Mouse (Mus musculus): ENCODE data around the gene Rassf7.
A peak's percentile ranks its signal among the peaks of the same experiment; 100 is the strongest.

Gene Rassf7

GRCm38 (mm10) chr7:141198121-141198520 lies 17.5 kb upstream of the Rassf7 start:
- DNase-seq: no peak

GRCm38 (mm10) chr7:141204546-141204945 lies 11.1 kb upstream of the Rassf7 start:
- no peak for DNase-seq

GRCm38 (mm10) chr7:141205504-141205903 lies 10.2 kb upstream of the Rassf7 start:
- no peak for DNase-seq

DNA sequence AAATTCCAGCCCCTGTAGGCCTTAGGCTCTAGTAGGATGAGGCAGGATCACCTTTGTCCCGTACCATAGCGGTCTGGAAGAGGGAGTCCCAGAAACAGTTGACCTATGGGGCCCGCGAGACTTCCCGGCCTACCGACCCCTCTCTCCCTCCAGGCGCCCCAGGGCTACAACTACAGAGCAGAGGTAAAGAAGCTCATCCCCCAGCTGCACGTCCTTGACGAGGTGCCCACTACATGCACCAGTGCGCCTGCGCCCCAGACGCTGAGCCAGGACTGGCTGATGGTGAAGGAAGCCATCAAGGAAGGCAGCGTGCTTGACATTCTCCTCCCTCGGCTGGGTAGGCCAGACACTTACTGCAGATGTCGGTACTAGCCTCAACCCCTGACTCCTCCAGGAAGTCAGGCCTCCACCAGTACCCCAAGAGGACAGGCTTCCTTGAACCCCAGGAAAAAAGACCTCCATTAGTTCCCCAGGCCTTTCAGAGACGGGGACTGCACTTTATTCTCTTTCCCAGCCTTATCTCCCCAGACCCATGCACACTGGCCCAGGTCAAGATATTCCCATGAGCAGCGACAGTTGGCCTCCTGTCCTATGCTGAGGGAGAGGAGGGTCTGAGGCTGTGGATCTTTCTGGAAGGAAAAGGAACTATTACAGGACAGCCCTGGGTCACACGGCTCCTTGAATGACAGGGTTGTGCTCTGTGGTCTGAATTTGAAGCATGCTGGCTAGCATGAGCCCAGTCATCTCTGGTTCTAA lies 9.3 kb upstream of the Rassf7 start:
- DNase-seq: no peak

- no peak for DNase-seq
Observed at GRCm38 (mm10) chr7:141209526-141209925, 6.1 kb upstream of the Rassf7 start.

GRCm38 (mm10) chr7:141210137-141210536 lies 5.5 kb upstream of the Rassf7 start:
- DNase-seq: no peak

GRCm38 (mm10) chr7:141210606-141211131 lies 5.0 kb upstream of the Rassf7 start:
- DNase-seq: no peak

- DNase-seq: no peak
Observed at GRCm38 (mm10) chr7:141213133-141213532, 2.5 kb upstream of the Rassf7 start.

GRCm38 (mm10) chr7:141213605-141214235 lies 1.9 kb upstream of the Rassf7 start, which contains the start of gene Lmntd2:
Lmntd2 (minus strand) TSS chr7:141214080.
- DNase-seq: no peak

DNA sequence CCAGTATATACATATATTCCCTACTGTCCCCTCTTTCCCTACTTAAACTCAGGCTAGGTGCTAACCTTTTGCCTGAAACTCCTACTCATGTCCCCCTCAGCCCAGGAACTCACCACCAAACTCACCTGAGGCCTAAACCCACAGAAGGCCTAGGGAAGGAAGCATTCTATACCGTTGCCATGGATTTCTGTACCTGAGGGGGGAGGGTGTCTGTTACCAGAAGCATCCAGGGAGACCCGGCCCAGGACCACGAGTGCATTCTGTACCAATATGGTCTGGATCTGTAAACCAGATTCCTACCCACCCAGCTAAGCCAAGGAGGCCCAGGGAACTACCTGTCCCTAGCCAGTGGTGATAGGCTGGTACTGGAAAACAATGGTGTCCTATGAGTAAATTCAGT lies 1.4 kb upstream of the Rassf7 start:
- DNase-seq: no peak

DNA sequence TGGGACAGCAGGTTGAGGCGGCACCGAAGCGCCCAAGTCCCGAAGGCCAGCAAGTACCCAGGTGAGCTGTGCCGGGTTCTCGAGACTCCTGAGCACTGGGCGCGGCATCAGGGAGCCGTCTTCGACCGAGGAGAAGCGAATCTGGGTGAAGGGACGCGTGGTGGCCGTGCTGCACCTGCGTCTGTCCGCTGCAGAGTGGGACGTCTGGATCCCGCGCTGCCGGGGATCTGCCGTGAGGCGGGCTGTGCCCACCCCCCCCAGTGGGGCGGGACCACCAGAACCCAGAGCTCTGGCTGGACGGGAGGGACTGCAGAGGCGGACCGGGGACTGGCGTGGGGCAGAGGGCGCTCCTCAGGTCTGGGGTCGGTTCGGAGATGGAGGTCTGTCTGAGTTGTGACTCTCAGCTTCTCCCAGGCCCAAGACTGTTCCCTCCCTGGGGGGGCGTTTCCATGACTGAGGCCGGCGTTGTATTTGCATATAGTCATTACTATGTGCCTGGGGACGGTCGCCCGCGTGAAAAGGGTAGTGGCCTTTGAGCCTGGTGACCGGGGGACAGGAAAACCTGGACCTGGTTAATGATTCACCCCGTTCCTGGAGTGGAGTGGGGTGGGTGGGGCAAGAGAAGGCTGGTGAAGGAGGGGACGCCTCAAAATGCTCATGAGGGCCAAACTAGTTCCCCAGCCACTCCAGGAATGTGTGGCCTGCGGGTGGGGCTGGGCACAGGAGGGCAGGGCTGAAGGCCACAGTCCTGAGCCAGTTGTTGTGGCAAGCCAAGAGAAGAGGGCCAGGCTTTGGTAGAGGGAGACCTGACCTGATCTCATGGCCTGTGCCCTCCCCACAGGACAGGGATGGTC lies 447 bp downstream of the Rassf7 start:
- no peak for DNase-seq

GRCm38 (mm10) chr7:141216894-141217293 lies 1.2 kb downstream of the Rassf7 start:
- no peak for DNase-seq

DNA sequence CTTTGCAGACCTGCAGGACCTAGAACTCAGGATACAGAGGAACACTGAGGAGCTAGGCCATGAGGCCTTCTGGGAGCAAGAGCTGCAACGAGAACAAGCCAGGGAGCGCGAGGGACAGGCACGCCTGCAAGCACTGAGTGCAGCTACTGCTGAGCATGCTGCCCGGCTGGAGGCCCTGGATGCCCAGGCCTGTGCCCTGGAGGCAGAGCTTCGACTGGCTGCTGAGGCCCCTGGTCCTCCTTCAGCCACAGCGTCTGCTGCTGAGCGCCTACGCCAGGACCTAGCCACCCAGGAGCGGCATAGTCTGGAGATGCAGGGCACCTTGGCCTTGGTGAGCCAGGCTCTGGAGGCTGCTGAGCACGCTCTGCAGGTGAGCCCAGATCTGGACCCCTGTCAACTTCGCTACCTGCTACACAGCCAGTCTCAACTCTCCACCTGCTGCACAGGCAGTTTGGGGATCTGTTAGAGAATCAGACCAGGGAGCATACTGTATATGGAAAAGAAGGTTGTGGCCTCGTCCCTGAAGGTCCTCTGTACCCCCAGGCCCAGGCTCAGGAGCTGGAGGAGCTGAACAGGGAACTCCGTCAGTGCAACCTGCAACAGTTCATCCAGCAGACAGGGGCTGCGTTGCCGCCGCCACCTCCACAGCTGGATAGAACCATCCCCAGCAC lies 1.8 kb downstream of the Rassf7 start:
- DNase-seq: no peak

DNA sequence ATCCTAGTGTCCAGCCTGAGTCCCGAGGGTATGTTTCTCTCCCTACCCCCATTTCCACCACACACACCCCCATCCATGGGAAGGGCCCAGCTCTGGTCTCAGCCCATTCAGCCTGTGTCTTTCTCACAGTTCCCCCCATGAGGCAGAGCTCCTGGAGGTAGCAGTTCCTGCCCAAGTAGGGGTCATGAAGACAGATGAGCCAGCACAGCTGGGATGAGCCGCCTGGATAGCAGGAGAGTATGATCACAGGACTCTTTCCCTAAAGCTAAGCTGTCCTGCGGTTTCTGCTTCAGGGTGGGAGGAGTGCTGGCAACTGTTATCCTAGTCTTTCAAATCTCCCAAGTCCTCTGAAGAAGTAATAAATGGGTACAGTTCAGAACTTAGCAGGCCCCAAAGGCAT lies 2.5 kb downstream of the Rassf7 start:
- no peak for DNase-seq

DNA sequence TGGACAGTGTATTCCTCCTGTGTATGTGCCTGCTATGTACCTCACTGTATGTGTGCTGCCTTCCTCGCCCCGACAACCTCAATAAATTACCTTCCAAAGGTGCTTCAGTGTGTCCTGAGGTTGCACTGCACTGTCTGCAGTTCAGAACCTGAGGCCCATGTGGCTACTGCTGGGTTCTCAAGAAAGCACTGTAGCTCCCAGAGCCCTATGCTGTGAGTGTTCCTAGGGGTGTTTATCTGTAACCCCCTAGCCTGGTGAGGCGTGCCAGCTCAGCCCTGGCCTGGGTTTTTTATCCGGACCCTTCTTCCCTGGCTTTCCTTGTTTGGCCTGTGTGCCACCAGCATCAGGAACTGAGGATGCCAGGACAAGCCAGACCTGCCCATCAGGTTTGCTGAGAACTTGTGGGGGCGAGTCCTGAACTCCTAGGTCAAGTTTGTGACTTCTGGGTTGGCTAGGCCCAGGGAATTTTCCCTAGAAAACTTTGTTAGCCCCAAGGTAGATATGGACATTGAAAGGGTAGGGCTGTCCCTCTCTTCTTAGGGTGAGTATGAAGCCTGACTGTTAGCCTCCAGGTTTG lies 3.0 kb downstream of the Rassf7 start:
- DNase-seq: no peak

- DNase-seq: no peak
Observed at GRCm38 (mm10) chr7:141219558-141220099, 4.0 kb downstream of the Rassf7 start.

DNA sequence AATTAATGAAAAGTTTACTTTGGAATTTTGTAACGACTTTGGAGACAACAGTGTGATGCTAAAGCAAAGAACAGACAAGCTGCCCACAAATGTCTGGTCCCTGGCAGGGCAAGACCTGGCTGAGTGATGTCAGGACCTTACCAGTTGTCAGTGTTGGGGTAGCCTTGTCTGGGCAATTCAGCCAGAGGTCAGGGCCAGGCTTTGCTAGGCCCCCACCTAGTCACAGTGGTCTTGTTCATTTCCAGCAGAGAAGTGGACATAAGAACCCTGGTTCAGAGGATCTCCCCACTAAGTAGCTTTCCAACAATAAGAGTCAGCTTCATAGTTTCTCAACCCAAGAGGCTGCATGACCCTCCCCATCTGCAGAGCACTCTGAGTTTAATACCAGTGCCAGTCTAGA lies 4.7 kb downstream of the Rassf7 start:
- no peak for DNase-seq

- DNase-seq: peak; percentile 100
Observed at GRCm38 (mm10) chr7:141221249-141222125, 5.8 kb downstream of the Rassf7 start.

GRCm38 (mm10) chr7:141222126-141222467 lies 6.4 kb downstream of the Rassf7 start:
- DNase-seq: no peak

DNA sequence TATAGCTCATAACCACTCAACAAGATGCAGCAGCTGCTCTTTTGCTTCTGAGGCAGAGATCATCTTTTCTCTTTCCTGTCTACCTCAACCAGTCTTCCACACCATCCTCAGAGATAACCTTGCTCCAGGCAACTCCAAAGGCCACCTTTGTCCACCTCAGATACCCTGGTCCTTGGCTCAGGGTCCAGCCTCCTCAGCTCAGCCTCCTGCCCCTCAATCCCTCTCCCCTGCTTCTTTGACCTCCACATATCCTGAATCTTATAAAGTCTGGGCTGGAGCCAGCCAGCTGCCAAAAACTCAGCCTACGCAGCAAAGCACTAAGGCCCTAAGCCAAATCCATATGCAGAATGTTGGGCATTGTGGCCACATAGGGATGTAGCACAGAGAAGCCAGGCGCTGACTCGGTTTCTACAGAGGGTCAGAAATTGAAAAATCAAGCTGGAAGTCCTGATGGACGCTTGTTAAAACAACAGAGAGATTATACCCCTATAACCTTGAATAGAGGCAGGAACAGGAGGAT lies 7.1 kb downstream of the Rassf7 start:
- DNase-seq: no peak

GRCm38 (mm10) chr7:141226535-141226934 lies 10.9 kb downstream of the Rassf7 start:
- DNase-seq: no peak
